Mouse (Mus musculus): Measurements from ENCODE around the gene Tada2a. TPM values are rescaled to one million over a fixed set of nuclear protein-coding genes. Genes with fewer than 3 reads are reported as not detected.

The Tada2a gene
- total and polyA plus RNA-seq, 3 experiments = 4.6 to 6.4 (median 6.2) TPM

GRCm38 (mm10) chr11:84072904-84073651 lies 56.3 kb downstream of the Tada2a start:
- H3K36me3 ChIP-seq (ENCODE audit: control insufficient read depth, insufficient read depth, low read length) = no peaks in the 10 kb centered on the region
- H3K27ac ChIP-seq = peak overlapping the region; percentile 12; the same call in 1 of the 2 replicates
- H3K4me1 ChIP-seq (ENCODE audit: control insufficient read depth, insufficient read depth, low read length) = peaks cover 5% of the 10 kb centered on the region
- peak; percentile 25 to 36 for DNase-seq
- 47% methylated on average over 9 of the region's 9 CpGs for WGBS
- no peak for TF ChIP-seq EP300 (IDR thresholded peaks at IDR 0.05; ENCODE audit: insufficient read depth, low read depth, low read length)
- TF ChIP-seq CTCF (IDR thresholded peaks at IDR 0.05) = no peak
- no peak for TF ChIP-seq POLR2A (IDR thresholded peaks at IDR 0.05; ENCODE audit: insufficient read depth, low read depth, low read length)
- intact Hi-C loops (cut with DNase I) = no loop called here
- H3K9ac ChIP-seq (ENCODE audit: low read depth, low read length) = no peak overlapping the region
- H3K79me2 ChIP-seq (replicated peaks; ENCODE audit: control insufficient read depth, insufficient read depth, low read length) = no peaks in the 10 kb centered on the region
- H3K27me3 ChIP-seq (ENCODE audit: control insufficient read depth, insufficient read depth, low read length) = peaks cover 2% of the 10 kb centered on the region; the same call in 1 of the 2 replicates
- H3K4me3 ChIP-seq = no peak overlapping the region

DNA sequence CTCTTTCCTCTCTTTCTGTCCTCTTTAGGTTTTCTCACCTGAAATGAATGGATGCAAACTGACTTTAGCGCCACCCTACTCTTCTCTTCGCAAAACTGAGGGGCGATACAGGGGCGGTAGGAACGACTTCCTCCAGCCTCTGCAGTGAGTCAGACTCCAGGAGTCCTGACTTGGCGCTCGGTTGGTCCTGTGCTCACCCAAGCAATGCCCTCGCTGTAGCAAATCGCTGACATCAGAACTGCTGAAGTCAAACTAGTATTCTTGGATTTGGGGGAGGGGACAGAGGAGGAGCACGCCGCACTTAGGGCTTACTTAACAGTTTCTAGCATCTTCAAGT lies 60.4 kb downstream of the Tada2a start, which contains the start of gene Dusp14:
Gene Dusp14 (minus strand): TSS at position 228 of the 337 bp plus-strand sequence.
- H3K79me2 ChIP-seq (replicated peaks; ENCODE audit: control insufficient read depth, insufficient read depth, low read length) = no peaks in the 10 kb centered on the region
- intact Hi-C loops (cut with DNase I) = loop anchor here (5.0 kb wide), 1 partner anchor 58 kb away; the partner anchor contains the start of genes Acaca and Tada2a
- no peak for DNase-seq
- peaks cover 2% of the 10 kb centered on the region; the same call in 1 of the 2 replicates for H3K27me3 ChIP-seq (ENCODE audit: control insufficient read depth, insufficient read depth, low read length)
- TF ChIP-seq POLR2A (IDR thresholded peaks at IDR 0.05; ENCODE audit: insufficient read depth, low read depth, low read length) (no peak), CTCF (IDR thresholded peaks at IDR 0.05) (no peak), EP300 (IDR thresholded peaks at IDR 0.05; ENCODE audit: insufficient read depth, low read depth, low read length) (no peak)
- peak within 1 kb of the TSS; percentile 59 for H3K4me3 ChIP-seq
- peak within 1 kb of the TSS; percentile 12; the same call in 1 of the 2 replicates for H3K27ac ChIP-seq
- no peaks in the 10 kb centered on the region for H3K36me3 ChIP-seq (ENCODE audit: control insufficient read depth, insufficient read depth, low read length)
- peak within 1 kb of the TSS; percentile 68 for H3K9ac ChIP-seq (ENCODE audit: low read depth, low read length)
- 22% methylated on average over 11 of the region's 11 CpGs for WGBS
- H3K4me1 ChIP-seq (ENCODE audit: control insufficient read depth, insufficient read depth, low read length) = peaks cover 5% of the 10 kb centered on the region

- intact Hi-C loops (cut with DNase I) = loop anchor here (5.0 kb wide), 1 partner anchor 59 kb away; the partner anchor contains the start of genes Acaca and Tada2a
- peak overlapping the region; percentile 59 for H3K4me3 ChIP-seq
- peaks cover 2% of the 10 kb centered on the region; the same call in 1 of the 2 replicates for H3K27me3 ChIP-seq (ENCODE audit: control insufficient read depth, insufficient read depth, low read length)
- TF ChIP-seq CTCF (IDR thresholded peaks at IDR 0.05) = no peak
- TF ChIP-seq EP300 (IDR thresholded peaks at IDR 0.05; ENCODE audit: insufficient read depth, low read depth, low read length) = no peak
- no peak for TF ChIP-seq POLR2A (IDR thresholded peaks at IDR 0.05; ENCODE audit: insufficient read depth, low read depth, low read length)
- peaks cover 4% of the 10 kb centered on the region for H3K4me1 ChIP-seq (ENCODE audit: control insufficient read depth, insufficient read depth, low read length)
- H3K9ac ChIP-seq (ENCODE audit: low read depth, low read length) = peak overlapping the region; percentile 68
- H3K79me2 ChIP-seq (replicated peaks; ENCODE audit: control insufficient read depth, insufficient read depth, low read length) = no peaks in the 10 kb centered on the region
- peak; percentile 75 to 78 for DNase-seq
- 3% methylated on average over 62 of the region's 63 CpGs for WGBS
- no peaks in the 10 kb centered on the region for H3K36me3 ChIP-seq (ENCODE audit: control insufficient read depth, insufficient read depth, low read length)
- H3K27ac ChIP-seq = peak overlapping the region; percentile 12; the same call in 1 of the 2 replicates
Measured at GRCm38 (mm10) chr11:84068191-84069033, 61.0 kb downstream of the Tada2a start.

DNA sequence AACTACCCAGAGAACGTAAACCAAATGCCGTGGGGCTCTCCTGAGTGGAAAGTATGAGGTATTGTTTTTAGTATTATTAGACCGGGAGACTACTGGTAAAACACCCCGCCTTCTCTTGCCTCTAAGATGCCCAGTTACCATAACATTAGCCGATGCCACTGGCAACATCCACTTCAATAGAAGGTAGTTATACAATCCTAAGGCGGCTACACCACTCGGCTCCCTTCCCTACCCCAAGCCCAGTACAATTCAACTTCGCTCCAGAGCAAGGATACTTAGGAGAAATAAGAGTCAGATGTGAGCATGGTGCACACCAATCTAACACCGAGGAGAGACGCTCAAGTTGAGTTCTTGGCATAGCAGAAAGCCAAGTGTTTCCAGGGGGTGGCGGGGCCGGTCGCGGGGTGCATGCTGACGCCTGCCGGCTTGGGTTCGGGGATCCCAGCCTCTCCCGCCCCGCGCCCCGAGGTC lies 61.6 kb downstream of the Tada2a start:
- Histone ChIP-seq H3K79me2 (replicated peaks; ENCODE audit: control insufficient read depth, insufficient read depth, low read length) (no peaks in the 10 kb centered on the region), H3K27ac (peak overlapping the region; percentile 12; the same call in 1 of the 2 replicates), H3K4me3 (peak overlapping the region; percentile 59), H3K4me1 (ENCODE audit: control insufficient read depth, insufficient read depth, low read length) (no peaks in the 10 kb centered on the region; the same call in 1 of the 2 replicates), H3K27me3 (ENCODE audit: control insufficient read depth, insufficient read depth, low read length) (peaks cover 2% of the 10 kb centered on the region; the same call in 1 of the 2 replicates), H3K36me3 (ENCODE audit: control insufficient read depth, insufficient read depth, low read length) (no peaks in the 10 kb centered on the region), H3K9ac (ENCODE audit: low read depth, low read length) (peak overlapping the region; percentile 68)
- intact Hi-C loops (cut with DNase I) = loop anchor here (5.0 kb wide), 1 partner anchor 60 kb away; the partner anchor contains the start of genes Acaca and Tada2a
- no peak for DNase-seq
- TF ChIP-seq EP300 (IDR thresholded peaks at IDR 0.05; ENCODE audit: insufficient read depth, low read depth, low read length) (no peak), POLR2A (IDR thresholded peaks at IDR 0.05; ENCODE audit: insufficient read depth, low read depth, low read length) (no peak), CTCF (IDR thresholded peaks at IDR 0.05) (no peak)
- WGBS = 5% methylated on average over 21 of the region's 21 CpGs

GRCm38 (mm10) chr11:84066927-84067645 lies 62.3 kb downstream of the Tada2a start:
- no peak for TF ChIP-seq CTCF (IDR thresholded peaks at IDR 0.05)
- no peak for TF ChIP-seq POLR2A (IDR thresholded peaks at IDR 0.05; ENCODE audit: insufficient read depth, low read depth, low read length)
- no peak for TF ChIP-seq EP300 (IDR thresholded peaks at IDR 0.05; ENCODE audit: insufficient read depth, low read depth, low read length)
- no peak overlapping the region for H3K27ac ChIP-seq
- DNase-seq = peak; percentile 30 to 42
- no peak overlapping the region for H3K4me3 ChIP-seq
- peaks cover 2% of the 10 kb centered on the region; the same call in 1 of the 2 replicates for H3K27me3 ChIP-seq (ENCODE audit: control insufficient read depth, insufficient read depth, low read length)
- no peaks in the 10 kb centered on the region for H3K36me3 ChIP-seq (ENCODE audit: control insufficient read depth, insufficient read depth, low read length)
- no peak overlapping the region for H3K9ac ChIP-seq (ENCODE audit: low read depth, low read length)
- intact Hi-C loops (cut with DNase I) = loop anchor here (5.0 kb wide), 1 partner anchor 60 kb away; the partner anchor contains the start of genes Acaca and Tada2a
- H3K4me1 ChIP-seq (ENCODE audit: control insufficient read depth, insufficient read depth, low read length) = no peaks in the 10 kb centered on the region
- H3K79me2 ChIP-seq (replicated peaks; ENCODE audit: control insufficient read depth, insufficient read depth, low read length) = no peaks in the 10 kb centered on the region
- WGBS = 16% methylated on average over 18 of the region's 18 CpGs
